In genomic region chr9:42652756-42653155, GRCm38 (mm10) we compare ENCODE assay signal across 8 mouse cellular contexts.
DNase-seq lines count a peak whose midpoint lies in the region; ATAC-seq lines count a peak whose summit lies in the region.

No protein-coding gene starts in this region.

- no peak overlapping the region for H3K9ac ChIP-seq in midbrain, embryonic 14.5 days (replicated peaks; ENCODE audit: low read length)
- no peak overlapping the region for H3K9ac ChIP-seq in midbrain, embryonic 13.5 days (replicated peaks)

- H3K27ac ChIP-seq in midbrain, embryonic 14.5 days (replicated peaks; ENCODE audit: low read depth, low read length) = no peak overlapping the region
- no peak overlapping the region for H3K27ac ChIP-seq in midbrain, embryonic 13.5 days

- no peaks in the 10 kb centered on the region for H3K9me3 ChIP-seq in midbrain, embryonic 14.5 days (ENCODE audit: control insufficient read depth, low read length)
- no peaks in the 10 kb centered on the region for H3K9me3 ChIP-seq in midbrain, embryonic 13.5 days

- H3K27me3 ChIP-seq in midbrain, embryonic 14.5 days (ENCODE audit: control insufficient read depth, insufficient read depth, low read length) = no peaks in the 10 kb centered on the region
- H3K27me3 ChIP-seq in midbrain, embryonic 13.5 days = no peaks in the 10 kb centered on the region
- no peaks in the 10 kb centered on the region for H3K27me3 ChIP-seq in splenic B cell, adult 2 months (ENCODE audit: control insufficient read depth, insufficient read depth, low read length, poor library complexity, severe bottlenecking)

- ATAC-seq in midbrain, embryonic 14.5 days (ENCODE audit: low FRiP score, low TSS enrichment) = no peak
- ATAC-seq in midbrain, embryonic 13.5 days = no peak

- no peaks in the 10 kb centered on the region for H3K36me3 ChIP-seq in midbrain, embryonic 14.5 days (ENCODE audit: control insufficient read depth, insufficient read depth, low read length)
- H3K36me3 ChIP-seq in midbrain, embryonic 13.5 days = no peaks in the 10 kb centered on the region
- H3K36me3 ChIP-seq in splenic B cell, adult 2 months (ENCODE audit: control insufficient read depth, insufficient read depth, low read length, poor library complexity, severe bottlenecking) = no peaks in the 10 kb centered on the region

- H3K4me2 ChIP-seq in midbrain, embryonic 14.5 days (ENCODE audit: low read length) = no peak overlapping the region
- H3K4me2 ChIP-seq in midbrain, embryonic 13.5 days (replicated peaks) = no peak overlapping the region

- peak; percentile 31 to 75 for DNase-seq in adrenal gland, adult (ENCODE audit: inconsistent age in 2 of 2, low spot score in 1 of 2)
- DNase-seq in adrenal gland, postnatal 4 days (ENCODE audit: low spot score in 2 of 2) = no peak
- DNase-seq in midbrain, embryonic 14.5 days = peak; percentile 57
- peak; percentile 27 for DNase-seq in kidney, adult 9 months
- DNase-seq in splenic B cell, adult 2 months (ENCODE audit: low read depth, low spot score) = peak; percentile 6
- DNase-seq in frontal cortex, adult 2 months (ENCODE audit: extremely low spot score in 1 of 2, low spot score in 1 of 2) = no peak
- no peak for DNase-seq in urinary bladder, postnatal 10 days (ENCODE audit: low spot score)

- WGBS in midbrain, embryonic 14.5 days = 75% methylated on average over 2 of the region's 2 CpGs
- 74% methylated on average over 2 of the region's 2 CpGs for WGBS in midbrain, embryonic 13.5 days

- peaks cover 13% of the 10 kb centered on the region for H3K4me1 ChIP-seq in midbrain, embryonic 14.5 days (ENCODE audit: control insufficient read depth, insufficient read depth, low read length)
- peaks cover 41% of the 10 kb centered on the region for H3K4me1 ChIP-seq in midbrain, embryonic 13.5 days (replicated peaks)

- no peak overlapping the region for H3K4me3 ChIP-seq in midbrain, embryonic 14.5 days (replicated peaks; ENCODE audit: low read depth, low read length)
- H3K4me3 ChIP-seq in midbrain, embryonic 13.5 days (replicated peaks) = no peak overlapping the region

Comparison
In these comparisons a context has a peak if more than half of its experiments do, and no peak if none do; other contexts are left out.
1. DNase-seq: peak in adrenal gland, adult (2 of 2), midbrain, embryonic 14.5 days (single experiment), kidney, adult 9 months (single experiment) and splenic B cell, adult 2 months (single experiment); none in adrenal gland, postnatal 4 days (0 of 2), frontal cortex, adult 2 months (0 of 2) and urinary bladder, postnatal 10 days (single experiment).